Mouse (Mus musculus) adipose tissue, adult 10 weeks (tissue): ENCODE results near the gene Caly. TPM values are rescaled to one million over a fixed set of nuclear protein-coding genes. Genes with fewer than 3 reads are reported as not detected.

Source experiments
- polyA plus RNA-seq: library from polyadenylated mRNA; stranded (reverse); fragments of 350-450 nt; fragmentation: Illumina TruSeq; extraction: RNeasy Lipid Tissue Mini Kit (QIAGEN cat#74804); gene quantifications from one replicate; pipeline ENCODE4 v1.2.3, GENCODE M21; 2014; ENCODE audit warnings: low read depth, low replicate concordance

Gene Caly
- polyA plus RNA-seq = 0.79 TPM

DNA sequence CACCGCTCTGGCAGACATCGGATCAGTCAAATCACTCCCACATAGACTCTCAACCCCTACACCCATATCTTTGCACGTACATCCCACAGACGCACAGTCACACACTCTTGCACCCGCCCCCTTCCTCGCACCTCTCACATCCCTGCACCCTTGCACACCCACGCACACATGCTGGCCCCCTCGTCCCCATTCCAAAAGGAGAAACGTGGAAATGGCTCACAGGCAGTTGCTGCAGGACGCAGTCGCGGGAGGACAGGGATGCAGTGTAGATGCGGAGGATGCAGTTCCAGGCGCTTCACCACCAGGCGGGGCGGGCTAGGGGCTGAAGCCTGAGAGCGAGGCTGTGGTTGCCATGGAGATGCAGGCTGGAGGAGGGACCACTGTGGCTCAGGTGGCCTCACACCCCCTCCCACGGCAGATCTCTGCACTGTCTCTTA is at the start of gene Caly:
Gene Caly (minus strand): TSS at position 307 of the 437 bp plus-strand sequence.

DNA sequence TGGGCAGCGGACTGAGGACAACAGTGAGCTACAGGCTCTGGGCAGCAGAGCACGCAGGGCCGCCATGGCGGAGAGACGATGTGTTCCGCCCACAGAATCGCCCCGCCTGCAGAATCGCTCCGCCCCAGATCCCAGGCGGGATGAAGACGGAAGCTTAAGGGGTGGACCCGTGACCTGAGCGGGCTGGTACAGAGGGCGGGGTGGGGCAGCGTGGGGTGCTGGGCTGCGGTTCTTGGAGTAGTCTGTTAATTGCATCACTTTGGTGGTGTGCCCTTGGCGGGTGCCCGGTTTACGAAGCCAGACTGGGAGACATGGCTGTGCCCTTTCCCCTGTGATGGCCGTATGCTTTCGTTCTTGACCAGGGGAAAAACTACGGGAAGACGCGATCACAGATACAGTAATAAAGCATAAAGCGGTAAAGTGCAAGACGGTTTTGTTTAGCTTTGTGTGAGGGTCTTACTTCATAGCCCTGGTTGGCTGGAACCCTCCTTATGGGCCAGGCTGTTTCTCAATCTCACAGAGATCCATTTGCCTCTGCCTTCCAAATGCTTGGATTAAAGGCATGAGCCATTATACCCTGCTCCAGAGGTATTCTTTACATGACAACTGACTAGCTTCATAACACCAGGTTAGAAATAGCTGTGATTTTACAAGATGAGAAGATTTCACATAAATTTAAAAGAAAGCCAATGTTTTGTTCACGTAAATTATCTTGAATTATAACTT is 34.1 kb upstream of the Caly start, which contains the start of gene Echs1:
Gene Echs1 (minus strand): TSS at position 148 of the 726 bp plus-strand sequence.

DNA sequence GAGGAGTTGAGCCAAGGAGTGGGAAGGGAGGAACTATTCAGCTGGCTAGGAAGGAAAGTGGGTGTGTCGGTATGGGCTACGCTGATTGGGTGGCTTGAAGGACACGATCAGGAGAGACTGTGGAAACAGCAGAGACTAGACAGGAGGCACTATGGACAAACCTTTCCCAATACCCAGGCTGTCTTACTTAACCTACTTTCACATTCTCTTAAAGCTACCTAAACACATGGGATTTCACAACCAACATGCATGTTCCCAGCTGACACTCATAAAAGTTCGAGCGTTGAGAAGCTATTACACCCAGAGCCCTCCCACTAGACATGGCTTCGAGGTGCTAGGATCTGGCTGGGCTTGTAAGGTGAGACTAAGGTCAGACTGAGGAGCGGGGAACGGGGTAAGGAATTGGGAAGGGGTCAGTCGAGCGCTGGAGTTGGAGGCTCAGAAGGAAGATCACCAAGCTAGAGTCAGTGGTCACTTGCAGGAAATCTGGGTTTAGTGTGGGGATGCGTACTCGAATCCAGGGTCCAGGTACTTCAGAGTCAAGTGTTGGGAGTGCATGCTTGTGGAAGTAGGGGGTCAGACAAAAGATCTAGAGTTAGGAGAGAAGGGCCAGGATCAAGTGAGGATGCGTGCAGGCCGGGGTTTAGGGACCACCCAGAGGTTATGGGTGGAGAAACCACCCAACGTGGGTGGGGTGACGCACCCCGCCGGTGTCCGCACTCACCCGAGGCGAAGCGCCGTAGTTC is 33.4 kb upstream of the Caly start, which contains the start of gene Paox:
Gene Paox (plus strand): TSS at position 217 of the 746 bp plus-strand sequence.

DNA sequence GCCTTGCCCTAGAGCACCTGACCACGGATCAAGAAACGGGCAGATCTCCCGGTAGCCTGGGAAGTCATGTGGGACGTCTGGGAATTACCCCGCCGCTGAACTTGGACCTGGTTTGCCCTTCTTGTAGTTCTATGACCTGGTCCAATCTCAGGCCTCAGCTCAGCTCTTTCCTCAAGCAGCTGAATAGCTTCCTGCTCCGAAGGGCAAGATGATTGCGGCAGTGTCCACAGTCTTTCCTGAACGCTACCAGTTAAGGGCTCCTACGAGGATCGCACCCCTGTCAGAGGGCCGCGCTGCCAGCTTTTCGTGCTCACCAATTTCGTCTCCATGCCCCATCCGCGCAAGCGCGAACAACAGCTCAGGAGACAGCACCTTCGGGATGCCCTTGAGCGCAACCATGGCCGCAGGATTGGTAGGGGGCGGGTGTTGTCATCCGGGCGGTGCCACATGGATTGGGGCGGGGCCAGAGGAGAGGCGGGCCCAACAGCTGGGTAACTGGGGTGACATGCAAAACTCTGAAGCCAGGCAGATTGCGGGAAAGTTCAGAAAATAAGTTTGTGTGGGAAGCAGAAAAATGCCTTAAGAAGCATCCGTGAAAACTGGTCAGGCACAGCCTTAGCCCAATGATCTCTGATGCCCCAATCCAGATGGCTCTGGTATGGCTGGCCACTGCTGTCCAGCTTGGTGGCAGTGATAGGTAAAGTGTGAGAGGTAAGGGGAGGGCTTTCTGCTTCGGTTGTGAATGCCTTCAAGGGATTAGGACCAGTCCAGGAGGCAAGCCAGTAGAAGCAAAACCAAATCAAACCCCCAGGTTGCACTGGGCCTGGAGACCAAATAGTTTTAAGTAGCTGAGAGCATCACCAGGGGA is 19.9 kb upstream of the Caly start, which contains the start of gene Fuom:
Gene Fuom (minus strand): TSS at position 449 of the 868 bp plus-strand sequence.

DNA sequence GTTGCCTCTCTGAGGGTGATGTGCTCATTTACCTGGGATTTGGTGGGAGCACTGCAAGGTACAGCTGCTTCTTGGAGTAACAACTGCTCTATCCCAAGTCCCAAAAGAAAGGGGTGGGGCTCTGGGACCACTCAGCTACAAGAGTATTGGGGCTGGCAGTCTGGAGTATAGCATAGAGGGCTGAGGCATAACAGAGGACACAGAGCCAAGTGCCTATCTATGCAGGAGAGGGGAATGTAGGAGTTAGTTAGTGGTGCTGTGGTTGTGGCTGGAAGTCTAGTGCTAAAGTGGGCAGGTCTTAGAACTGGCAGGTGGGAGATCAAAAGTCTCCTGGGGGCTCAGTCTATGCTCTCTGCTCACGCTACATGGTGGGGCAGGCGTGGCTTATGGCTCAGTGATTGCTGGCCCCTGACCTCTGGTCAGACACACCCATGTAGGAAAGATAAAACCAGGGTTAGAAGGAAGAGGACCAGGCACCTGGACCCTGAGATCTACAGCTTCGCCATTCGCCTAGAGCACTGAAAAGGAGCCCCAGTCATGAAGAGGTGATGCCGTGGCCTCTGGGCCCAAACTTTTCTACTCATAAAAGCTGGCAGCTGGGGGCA is 10.7 kb upstream of the Caly start, which contains the start of gene Prap1:
Gene Prap1 (plus strand): TSS at position 472 of the 605 bp plus-strand sequence.

DNA sequence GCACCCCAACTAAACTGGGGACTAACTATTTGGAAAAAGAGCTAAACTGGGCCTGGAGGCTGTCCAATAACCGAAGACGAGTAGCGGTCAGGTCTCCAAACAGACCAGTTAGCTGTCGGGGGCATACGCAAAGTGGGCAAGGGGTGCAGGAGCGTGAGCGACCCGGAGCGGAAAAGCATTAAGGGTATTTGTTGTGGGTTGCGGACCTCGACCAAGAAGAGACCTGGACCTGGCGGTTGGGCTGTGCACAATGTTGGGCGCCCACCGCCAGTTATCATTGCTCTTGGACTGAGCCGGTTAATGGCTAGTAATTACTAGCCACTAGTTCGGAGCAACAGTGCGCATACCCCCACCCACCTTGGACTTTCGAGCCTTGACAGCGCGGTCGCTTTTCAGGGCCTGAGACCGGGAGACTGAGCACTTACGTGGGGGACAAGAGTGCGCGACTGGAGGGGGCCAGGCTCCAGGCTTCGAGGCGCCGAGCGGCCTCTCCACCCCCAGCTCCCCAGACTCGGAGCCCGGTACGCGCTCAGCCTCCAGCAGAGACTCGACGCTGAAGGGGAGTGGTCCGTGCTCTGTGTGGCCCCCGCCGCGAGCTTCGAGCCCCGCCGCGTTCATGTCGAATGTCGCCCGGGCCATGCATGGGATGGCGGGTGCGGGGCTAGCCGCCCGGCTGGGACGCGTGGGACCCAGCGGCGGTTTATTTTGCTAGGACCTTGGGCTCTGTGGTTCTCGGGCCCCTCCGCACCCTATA is 33.8 kb downstream of the Caly start, which contains the start of gene Msx3:
Gene Msx3 (minus strand): TSS at position 729 of the 754 bp plus-strand sequence.

DNA sequence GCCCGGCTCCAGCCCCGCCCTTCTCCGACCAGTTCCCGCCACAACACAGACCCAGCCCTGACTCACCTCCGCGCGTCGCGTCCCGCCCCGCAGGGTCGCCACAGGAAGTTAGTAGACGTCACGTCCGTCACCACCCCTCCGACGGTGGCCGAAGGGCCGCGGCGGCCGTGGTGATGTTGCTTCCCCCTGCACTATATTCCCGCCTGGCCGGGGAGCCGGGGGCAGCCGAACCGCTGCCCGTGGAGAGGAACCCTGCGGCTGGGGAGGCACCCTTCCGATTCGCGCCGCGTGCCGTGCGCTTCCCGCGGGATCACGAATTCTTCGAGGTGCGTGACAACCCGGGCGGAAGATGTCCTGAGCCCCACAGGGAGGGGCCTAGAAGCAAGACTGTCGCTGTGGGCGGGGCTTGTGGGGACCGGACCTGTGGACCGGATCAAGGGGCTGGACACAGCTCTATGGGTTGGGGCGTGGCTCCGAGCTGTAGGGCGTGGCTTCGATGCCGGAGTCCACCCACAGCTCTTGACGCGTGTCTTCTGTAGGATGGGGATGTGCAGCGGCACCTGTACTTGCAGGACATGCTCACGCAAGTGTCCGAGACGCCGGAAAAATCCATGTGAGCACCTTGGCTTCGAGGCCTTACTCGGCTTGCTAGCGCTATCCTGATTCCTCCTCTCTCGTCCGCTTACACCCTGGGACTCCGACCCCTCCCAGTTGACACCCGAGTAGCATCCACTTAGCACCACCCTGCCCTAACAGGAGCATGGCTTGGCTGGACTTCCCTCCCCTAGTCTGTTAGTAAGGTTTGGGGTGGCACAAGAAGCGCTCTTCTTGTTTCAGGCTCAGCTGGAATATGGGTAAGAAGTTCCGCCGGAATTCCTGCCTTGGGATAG is 45.8 kb downstream of the Caly start, which contains the start of the genes Zfp511 and Tubgcp2:
Gene Zfp511 (plus strand): TSS at position 111 of the 890 bp plus-strand sequence.
Gene Tubgcp2 (minus strand): TSS at position 389 of the 890 bp plus-strand sequence.

Other genes with a start within 250 kb of the Caly start
- 0.35 TPM for gene Adgra1, start 248.4 kb downstream of the Caly start, polyA plus RNA-seq
- gene Kndc1, start 187.9 kb downstream of the Caly start, polyA plus RNA-seq = 2.4 TPM
- gene Utf1, start 138.8 kb downstream of the Caly start, polyA plus RNA-seq = not detected
- gene 6430531B16Rik, start 103.8 kb downstream of the Caly start, polyA plus RNA-seq = 2.7 TPM
- gene Adam8, start 90.0 kb downstream of the Caly start, polyA plus RNA-seq = 6.7 TPM
- 16.0 TPM for gene Zfp511, start 46.2 kb downstream of the Caly start, polyA plus RNA-seq
- 19.4 TPM for gene Tubgcp2, start 45.9 kb downstream of the Caly start, polyA plus RNA-seq
- not detected for gene Msx3, start 33.5 kb downstream of the Caly start, polyA plus RNA-seq
- gene Prap1, start 10.8 kb upstream of the Caly start, polyA plus RNA-seq = not detected
- gene Fuom, start 19.9 kb upstream of the Caly start, polyA plus RNA-seq = 20.9 TPM
- gene Paox, start 33.3 kb upstream of the Caly start, polyA plus RNA-seq = 14.7 TPM
- 181 TPM for gene Echs1, start 33.9 kb upstream of the Caly start, polyA plus RNA-seq
- gene Mtg1, start 55.0 kb upstream of the Caly start, polyA plus RNA-seq = 26.6 TPM
- 0.56 TPM for gene Sprn, start 72.3 kb upstream of the Caly start, polyA plus RNA-seq
- not detected for gene Olfr522, start 82.2 kb upstream of the Caly start, polyA plus RNA-seq
- not detected for gene Olfr523, start 90.7 kb upstream of the Caly start, polyA plus RNA-seq
- not detected for gene Olfr524, start 123.4 kb upstream of the Caly start, polyA plus RNA-seq
- 0.51 TPM for gene Cd163l1, start 135.7 kb upstream of the Caly start, polyA plus RNA-seq
- gene 5830411N06Rik, start 164.7 kb upstream of the Caly start, polyA plus RNA-seq = not detected
- not detected for gene Olfr525, start 238.3 kb upstream of the Caly start, polyA plus RNA-seq